Mouse (Mus musculus) MEL (cell line): ENCODE data around the gene Rims1.

ENCODE experiments used
- TAL1 ChIP-seq: IDR thresholded peaks from 2 replicates; pipeline ENCODE4 v1.6.1; 2012; ENCODE audit warnings: mild to moderate bottlenecking, inconsistent platforms, low read length, moderate library complexity, mixed read lengths
- USF2 ChIP-seq, 2 experiments: IDR thresholded peaks; 2 replicates each; pipeline ENCODE4 v1.6.1; 2011 to 2012; ENCODE audit warnings: improper control_type of control experiment in 2 of 2, low read length in 2 of 2, borderline replicate concordance in 1 of 2, inconsistent platforms in 1 of 2, low read depth in 1 of 2, mild to moderate bottlenecking in 1 of 2; ENCODE audit not compliant: insufficient read depth in 1 of 2
- ZMIZ1 ChIP-seq: IDR thresholded peaks from 2 replicates; pipeline ENCODE4 v1.6.1; 2012; ENCODE audit warnings: low read depth, mild to moderate bottlenecking, inconsistent platforms, low read length, improper control_type of control experiment, moderate library complexity

DNA sequence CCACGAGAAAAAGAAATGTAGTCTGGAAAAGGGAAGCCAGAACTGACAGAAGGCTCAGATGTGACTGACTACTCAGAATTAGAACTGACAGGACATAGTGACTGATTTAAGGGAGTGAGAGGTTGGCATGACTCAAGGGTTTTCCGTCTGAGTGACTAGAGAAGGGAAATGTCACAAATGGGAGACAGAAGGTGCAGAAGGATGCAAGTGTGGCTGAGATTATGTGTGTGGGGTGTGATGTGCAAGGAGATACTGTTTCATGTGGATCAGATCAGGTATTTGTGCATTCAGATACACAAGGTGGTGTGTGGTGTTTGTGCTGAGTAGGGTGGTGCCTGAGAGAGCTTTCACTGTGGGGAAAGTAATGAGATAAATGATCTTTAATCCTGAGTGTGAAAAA, 96.3 kb downstream of the Rims1 start:
- no peak for TF ChIP-seq TAL1
- no peak for TF ChIP-seq ZMIZ1
- TF ChIP-seq USF2 (IDR thresholded peaks at IDR 0.05; ENCODE audit: borderline replicate concordance in 1 of 2, insufficient read depth in 1 of 2, low read depth in 1 of 2, low read length in 2 of 2): no peak
